Mouse (Mus musculus): Measurements from ENCODE around the gene Apol7e. TPM values are rescaled to one million over a fixed set of nuclear protein-coding genes. Genes with fewer than 3 reads are reported as not detected.
A peak's percentile ranks its signal among the peaks of the same experiment; 100 is the strongest.

Apol7e gene
- polyA plus RNA-seq, 1 experiment: 0.17 TPM

DNA sequence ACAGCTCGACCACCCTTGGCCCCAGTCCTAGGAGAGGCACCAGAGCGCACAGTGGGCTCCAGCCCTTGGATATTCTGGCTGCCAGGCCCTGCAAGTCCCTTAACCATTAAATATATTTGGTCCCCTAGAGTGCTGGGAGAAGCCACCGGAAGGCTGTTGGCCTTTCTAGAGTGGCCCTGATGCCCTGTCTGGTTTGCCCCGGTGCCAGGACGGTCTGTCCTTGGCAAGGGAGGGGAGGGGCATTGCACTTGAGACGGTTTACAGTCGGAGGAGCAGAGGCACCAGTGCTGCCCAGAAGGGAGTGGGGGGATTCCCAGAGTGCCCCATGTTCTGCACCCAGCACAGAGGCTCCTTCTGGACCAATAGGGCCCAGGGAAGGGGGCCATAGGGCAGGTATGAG, 62.4 kb downstream of the Apol7e start:
- TF ChIP-seq POLR2A (IDR thresholded peaks at IDR 0.05; ENCODE audit: extremely low read depth, insufficient read depth, low read length) (no peak), CTCF (IDR thresholded peaks at IDR 0.05; ENCODE audit: extremely low read depth, insufficient read depth, low read length) (no peak)
- H3K4me1 ChIP-seq (ENCODE audit: control insufficient read depth, insufficient read depth, low read length): no peaks in the 10 kb centered on the region
- no peak overlapping the region for H3K27ac ChIP-seq (ENCODE audit: insufficient read depth, low read length)
- no peak overlapping the region for H3K4me3 ChIP-seq (ENCODE audit: insufficient read depth, low read length)

DNA sequence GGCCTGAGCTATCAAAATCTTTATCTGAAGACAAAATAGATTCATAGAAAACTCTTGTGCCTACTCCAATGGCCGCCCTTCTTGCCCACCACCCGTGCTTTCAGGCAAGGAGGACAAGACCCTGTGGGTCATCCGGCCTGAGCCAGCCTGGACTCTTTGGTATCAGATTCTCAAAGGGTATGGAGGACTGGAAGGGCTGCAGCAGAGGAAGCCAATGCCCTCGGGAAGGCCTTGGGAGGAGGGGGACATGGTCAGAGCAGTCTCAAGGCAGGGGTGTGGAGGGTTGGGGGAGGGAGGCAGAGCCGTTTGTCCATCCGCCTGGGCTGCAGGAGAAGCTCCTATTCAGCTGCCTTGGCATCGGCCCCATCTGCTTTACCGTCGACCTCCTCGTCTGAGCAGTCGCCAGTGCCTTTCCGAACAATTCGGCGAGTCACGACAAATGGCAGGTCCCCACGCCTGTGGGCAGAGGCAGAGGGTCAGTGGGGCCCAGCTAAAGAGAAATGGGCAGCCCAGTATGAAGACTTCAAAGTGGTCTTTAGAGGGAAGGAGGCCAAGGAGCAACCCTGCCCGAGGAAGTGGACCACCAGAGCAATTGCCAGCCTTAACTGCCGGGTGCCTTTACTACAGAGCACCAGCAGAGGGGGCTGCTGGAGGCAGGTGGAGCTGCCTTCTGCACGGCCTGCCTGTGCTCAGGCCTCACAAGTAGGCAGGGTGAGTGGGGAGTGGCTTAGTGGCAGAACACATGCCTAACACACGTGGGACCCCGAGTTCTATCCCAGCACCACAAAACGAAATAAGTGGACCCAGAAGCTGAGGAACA, 63.1 kb downstream of the Apol7e start:
- TF ChIP-seq POLR2A (IDR thresholded peaks at IDR 0.05; ENCODE audit: extremely low read depth, insufficient read depth, low read length) (no peak), CTCF (IDR thresholded peaks at IDR 0.05; ENCODE audit: extremely low read depth, insufficient read depth, low read length) (peak; percentile 71)
- H3K4me3 ChIP-seq (ENCODE audit: insufficient read depth, low read length): no peak overlapping the region
- no peak overlapping the region for H3K27ac ChIP-seq (ENCODE audit: insufficient read depth, low read length)
- no peaks in the 10 kb centered on the region for H3K4me1 ChIP-seq (ENCODE audit: control insufficient read depth, insufficient read depth, low read length)

DNA sequence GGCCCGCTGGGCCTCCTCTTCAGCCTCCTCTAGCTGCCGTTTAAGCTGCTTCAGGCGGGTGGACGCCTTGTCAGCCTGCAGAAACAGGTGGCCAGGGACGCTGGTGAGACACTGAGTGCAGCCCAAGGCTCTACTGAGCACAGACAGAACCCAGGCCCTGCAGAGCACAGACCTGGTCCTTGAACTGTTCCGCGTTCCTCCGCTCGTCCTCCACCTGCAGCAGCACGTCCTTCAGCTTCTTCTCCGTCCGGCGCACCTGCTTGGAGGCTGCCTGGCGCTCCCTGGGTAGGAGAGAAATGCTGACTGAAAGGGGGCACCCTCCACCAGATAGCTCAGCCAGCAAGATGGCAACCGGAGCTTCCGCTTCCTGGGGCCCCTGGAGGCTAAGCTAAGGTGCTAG, 64.4 kb downstream of the Apol7e start:
- no peaks in the 10 kb centered on the region for H3K4me1 ChIP-seq (ENCODE audit: control insufficient read depth, insufficient read depth, low read length)
- no peak overlapping the region for H3K27ac ChIP-seq (ENCODE audit: insufficient read depth, low read length)
- TF ChIP-seq CTCF (IDR thresholded peaks at IDR 0.05; ENCODE audit: extremely low read depth, insufficient read depth, low read length): no peak
- TF ChIP-seq POLR2A (IDR thresholded peaks at IDR 0.05; ENCODE audit: extremely low read depth, insufficient read depth, low read length): no peak
- no peak overlapping the region for H3K4me3 ChIP-seq (ENCODE audit: insufficient read depth, low read length)

DNA sequence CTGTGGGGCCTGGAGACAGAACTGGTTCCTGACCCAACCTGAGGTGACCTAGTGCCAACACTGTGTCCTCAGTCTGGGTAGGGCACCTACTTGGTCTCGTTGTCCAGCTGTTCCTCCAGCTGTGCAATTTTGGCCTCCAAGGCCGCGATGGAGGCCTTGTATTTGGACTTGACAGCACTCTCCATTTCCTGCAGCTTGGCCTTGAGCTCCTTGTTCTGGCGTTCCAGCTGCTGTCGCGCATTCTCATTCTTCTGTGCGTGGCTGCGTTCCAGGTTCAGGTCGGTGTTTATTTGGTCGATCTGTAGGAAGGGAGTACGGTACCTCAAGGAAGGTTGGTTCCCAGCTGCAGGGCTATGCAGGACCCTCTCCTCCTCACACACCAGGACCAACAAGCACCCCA, 65.0 kb downstream of the Apol7e start:
- TF ChIP-seq CTCF (IDR thresholded peaks at IDR 0.05; ENCODE audit: extremely low read depth, insufficient read depth, low read length) (no peak), POLR2A (IDR thresholded peaks at IDR 0.05; ENCODE audit: extremely low read depth, insufficient read depth, low read length) (no peak)
- Histone ChIP-seq H3K4me1 (ENCODE audit: control insufficient read depth, insufficient read depth, low read length) (no peaks in the 10 kb centered on the region), H3K4me3 (ENCODE audit: insufficient read depth, low read length) (no peak overlapping the region), H3K27ac (ENCODE audit: insufficient read depth, low read length) (no peak overlapping the region)

DNA sequence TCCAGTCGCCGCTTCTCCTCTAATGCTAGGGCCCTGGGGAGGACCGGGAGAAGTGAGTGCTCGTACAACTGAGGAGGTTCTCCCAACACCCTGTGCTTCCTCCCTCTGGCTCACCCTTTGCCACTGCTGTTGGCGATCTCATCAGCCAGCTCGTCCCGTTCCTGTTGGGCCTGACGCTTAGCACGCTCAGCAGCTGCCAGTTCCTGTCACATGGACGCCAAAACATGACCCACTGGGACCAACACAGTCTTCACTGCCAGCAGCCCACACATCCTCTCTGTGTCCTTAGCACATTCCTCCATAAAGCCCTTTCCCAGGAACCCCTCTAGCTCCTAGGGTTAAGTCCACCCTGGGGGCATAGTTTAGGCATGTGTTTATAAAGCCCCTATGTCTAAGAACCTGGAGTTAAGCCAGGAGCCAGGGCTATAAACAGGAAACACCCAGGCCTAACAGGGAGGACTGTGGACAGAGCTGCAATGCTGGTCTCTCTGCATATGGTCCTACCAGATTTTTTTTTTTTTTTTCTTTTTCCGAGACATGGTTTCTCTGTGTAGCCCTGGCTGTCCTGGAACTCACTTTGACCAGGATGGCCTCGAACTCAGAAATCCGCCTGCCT, 65.8 kb downstream of the Apol7e start:
- TF ChIP-seq CTCF (IDR thresholded peaks at IDR 0.05; ENCODE audit: extremely low read depth, insufficient read depth, low read length) (no peak), POLR2A (IDR thresholded peaks at IDR 0.05; ENCODE audit: extremely low read depth, insufficient read depth, low read length) (no peak)
- H3K27ac ChIP-seq (ENCODE audit: insufficient read depth, low read length): no peak overlapping the region
- H3K4me1 ChIP-seq (ENCODE audit: control insufficient read depth, insufficient read depth, low read length): no peaks in the 10 kb centered on the region

GRCm38 (mm10) chr15:77765484-77766093, 66.9 kb downstream of the Apol7e start:
- Histone ChIP-seq H3K4me1 (ENCODE audit: control insufficient read depth, insufficient read depth, low read length) (no peaks in the 10 kb centered on the region), H3K4me3 (ENCODE audit: insufficient read depth, low read length) (no peak overlapping the region), H3K27ac (ENCODE audit: insufficient read depth, low read length) (no peak overlapping the region)
- TF ChIP-seq POLR2A (IDR thresholded peaks at IDR 0.05; ENCODE audit: extremely low read depth, insufficient read depth, low read length): no peak
- TF ChIP-seq CTCF (IDR thresholded peaks at IDR 0.05; ENCODE audit: extremely low read depth, insufficient read depth, low read length): no peak

More for the DNA sequence above, 65.8 kb downstream of the Apol7e start:
- no peak overlapping the region for H3K4me3 ChIP-seq (ENCODE audit: insufficient read depth, low read length)

- Histone ChIP-seq H3K27ac (ENCODE audit: insufficient read depth, low read length) (no peak overlapping the region), H3K4me3 (ENCODE audit: insufficient read depth, low read length) (no peak overlapping the region), H3K4me1 (ENCODE audit: control insufficient read depth, insufficient read depth, low read length) (no peaks in the 10 kb centered on the region)
- no peak for TF ChIP-seq CTCF (IDR thresholded peaks at IDR 0.05; ENCODE audit: extremely low read depth, insufficient read depth, low read length)
- TF ChIP-seq POLR2A (IDR thresholded peaks at IDR 0.05; ENCODE audit: extremely low read depth, insufficient read depth, low read length): no peak
These were observed 68.3 kb downstream of the Apol7e start for GRCm38 (mm10) chr15:77766981-77767380.

Other genes starting within 250 kb of the Apol7e start
- not detected in 2 replicates for gene Apol10a, start 221.8 kb upstream of the Apol7e start, polyA plus RNA-seq (2012; rRNA removed)
- not detected in 2 replicates for gene Apol11a, start 190.6 kb upstream of the Apol7e start, polyA plus RNA-seq (2012; rRNA removed)
- not detected in 2 replicates for gene Apol7c, start 165.5 kb upstream of the Apol7e start, polyA plus RNA-seq (2012; rRNA removed)
- gene 1700025B11Rik, start 137.0 kb upstream of the Apol7e start, polyA plus RNA-seq (2012; rRNA removed): not detected in 2 replicates
- gene Apol10b, start 102.7 kb upstream of the Apol7e start, polyA plus RNA-seq (2012; rRNA removed): 0.21 and 0.28 TPM in 2 replicates
- not detected in 2 replicates for gene Gm36245, start 99.6 kb upstream of the Apol7e start, polyA plus RNA-seq (2012; rRNA removed)
- gene Apol11b, start 55.6 kb upstream of the Apol7e start, polyA plus RNA-seq (2012; rRNA removed): 0.06 TPM in 1 of 2 replicates, not detected in the other
- gene Apol9b, start 30.2 kb downstream of the Apol7e start, polyA plus RNA-seq (2012; rRNA removed): 0.62 and 0.69 TPM in 2 replicates
- gene Apol8, start 58.1 kb downstream of the Apol7e start, polyA plus RNA-seq (2012; rRNA removed): 4.8 and 6.2 TPM in 2 replicates
- 32.6 and 34.2 TPM in 2 replicates for gene Myh9, start 143.3 kb downstream of the Apol7e start, polyA plus RNA-seq (2012; rRNA removed)
- 192 and 197 TPM in 2 replicates for gene Txn2, start 230.1 kb downstream of the Apol7e start, polyA plus RNA-seq (2012; rRNA removed)